Mouse (Mus musculus) kidney, adult 2 months (tissue): ENCODE measurements around the gene Pik3r6.

Source experiments
- CTCF ChIP-seq: fragments of 200-500 bp; conservative IDR thresholded peaks from 2 replicates; pipeline ENCODE4 v1.5.1; 2011; ENCODE audit warnings: low read depth, mild to moderate bottlenecking, control low read depth, low read length, moderate library complexity, mixed read lengths; ENCODE audit not compliant: insufficient read depth, insufficient read length
- POLR2A ChIP-seq: fragments of 200-500 bp; IDR thresholded peaks from one replicate; pipeline ENCODE4 v1.6.1; 2011; ENCODE audit warnings: low read depth, low read length, control low read depth

GRCm38 (mm10) chr11:68459021-68459420 lies 43.8 kb upstream of the Pik3r6 start:
- no peak for TF ChIP-seq POLR2A
- TF ChIP-seq CTCF = no peak
